Mouse (Mus musculus): ENCODE data around the gene Cdk18.

Cdk18 gene

GRCm38 (mm10) chr1:132150817-132151601, 11.5 kb upstream of the Cdk18 start:
- intact Hi-C loops (cut with DNase I): no loop called here

DNA sequence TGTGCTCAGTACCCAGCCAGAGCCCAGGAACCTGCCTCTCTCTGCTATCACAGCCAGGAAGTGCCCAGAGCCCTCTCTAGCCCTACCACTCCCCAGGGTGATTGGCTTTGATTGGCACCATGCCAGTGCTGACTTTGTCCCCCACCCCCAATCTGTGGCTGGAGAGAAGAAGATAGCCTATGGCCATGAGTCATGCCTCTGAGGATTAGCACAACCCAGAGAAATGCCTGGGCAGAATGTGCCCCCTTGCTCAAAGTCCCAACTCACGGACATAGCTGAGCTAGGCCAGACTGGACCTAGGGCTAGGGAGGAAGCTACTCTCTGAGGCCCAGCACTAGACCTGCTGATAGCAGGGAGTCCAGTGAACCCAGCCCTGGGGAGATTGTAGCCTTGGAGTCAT, 10.7 kb upstream of the Cdk18 start:
- intact Hi-C loops (cut with DNase I): no loop called here

DNA sequence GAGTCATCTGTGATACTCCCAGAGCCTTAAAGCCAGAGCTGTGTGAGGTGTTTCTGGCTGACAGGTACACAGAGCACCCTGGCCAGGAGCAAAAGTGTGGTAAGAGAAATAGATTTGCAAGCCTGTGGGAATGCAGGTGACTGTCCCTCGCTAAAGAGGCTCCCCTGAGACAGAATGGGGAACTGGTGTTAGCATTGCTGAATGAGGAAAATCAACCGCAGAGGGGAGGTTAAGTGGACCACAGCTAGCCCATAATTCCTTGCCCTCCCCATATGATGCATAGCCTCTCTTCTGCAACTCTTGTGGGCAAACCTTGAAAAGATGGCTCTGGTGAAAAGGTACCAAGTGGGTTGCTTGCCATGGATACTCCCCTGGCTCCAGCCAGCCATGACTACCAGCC, 9.9 kb upstream of the Cdk18 start:
- intact Hi-C loops (cut with DNase I): no loop called here

DNA sequence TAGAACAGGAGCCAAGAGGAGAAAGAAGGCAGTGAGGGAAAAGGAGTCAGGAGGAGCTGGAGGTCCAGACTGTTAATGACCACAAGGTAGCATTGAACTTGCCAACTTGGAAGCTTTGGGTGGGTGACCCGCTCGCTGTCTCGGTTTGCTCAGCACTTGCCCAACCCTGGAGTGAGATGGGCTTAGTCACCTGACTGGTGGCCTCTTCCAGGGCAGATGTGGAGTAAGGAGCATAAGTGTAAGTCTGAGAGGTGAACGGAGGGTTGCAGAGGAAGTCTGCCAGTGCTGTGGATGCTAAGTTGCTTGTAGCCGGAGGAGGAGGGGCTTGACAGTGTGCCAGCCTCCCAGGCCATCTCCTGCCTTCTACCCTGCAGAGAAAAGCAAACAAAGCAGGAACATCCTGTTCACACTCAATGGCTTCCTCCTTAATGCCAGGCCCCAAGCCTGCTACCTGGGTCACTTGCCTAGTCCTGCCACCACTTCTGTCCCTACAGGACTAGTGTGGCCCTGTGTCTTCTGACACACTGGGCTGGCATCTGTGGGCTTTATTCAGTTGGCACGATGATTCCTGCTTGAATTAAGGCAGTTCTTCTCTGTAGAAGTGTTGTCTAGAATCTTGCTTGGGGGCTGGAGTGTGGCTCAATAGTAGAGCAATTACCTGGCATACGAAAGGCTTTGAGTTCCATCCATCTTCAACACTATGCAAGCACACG, 6.6 kb upstream of the Cdk18 start:
- intact Hi-C loops (cut with DNase I): no loop called here

DNA sequence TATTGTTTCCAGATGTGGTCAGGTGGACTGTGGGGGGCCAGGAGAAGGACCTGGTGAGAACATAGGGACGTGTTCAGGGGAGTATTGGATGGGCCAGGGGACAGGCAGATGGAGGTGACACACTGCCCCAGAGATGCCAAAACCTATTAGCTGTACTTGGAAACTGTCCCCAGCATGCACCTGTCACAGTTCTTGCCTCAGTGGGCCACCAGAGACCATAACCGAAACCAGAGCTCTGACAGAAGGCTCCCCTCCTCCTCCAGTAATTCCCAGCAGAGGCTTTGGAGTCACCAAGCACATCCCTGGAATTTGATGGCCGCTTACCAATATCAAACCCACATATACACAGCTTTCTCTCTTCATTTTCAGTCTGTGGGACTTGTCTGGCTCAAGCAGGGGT, 5.4 kb upstream of the Cdk18 start:
- intact Hi-C loops (cut with DNase I): no loop called here

DNA sequence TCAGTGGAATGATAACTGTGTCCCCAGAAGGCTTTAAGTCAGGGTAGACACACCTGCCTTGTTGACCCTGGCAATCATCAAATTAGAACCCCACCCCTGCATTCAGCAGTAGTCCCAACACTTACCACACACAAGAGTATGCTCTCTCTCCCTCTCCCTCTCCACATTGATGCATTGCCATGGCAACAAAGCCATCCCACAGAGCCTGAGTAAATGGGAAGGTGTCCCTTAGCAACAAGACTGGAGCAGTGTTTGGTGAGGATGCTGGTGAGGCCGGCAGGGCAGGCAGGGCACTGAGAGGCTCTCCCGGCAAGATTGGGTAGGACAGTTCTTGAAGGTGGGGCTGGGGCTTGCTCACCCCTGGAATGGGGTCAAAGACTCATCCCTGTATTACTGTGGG, 4.7 kb upstream of the Cdk18 start:
- intact Hi-C loops (cut with DNase I): no loop called here

- intact Hi-C loops (cut with DNase I): no loop called here
These were observed 4.2 kb upstream of the Cdk18 start for GRCm38 (mm10) chr1:132143730-132144129.

DNA sequence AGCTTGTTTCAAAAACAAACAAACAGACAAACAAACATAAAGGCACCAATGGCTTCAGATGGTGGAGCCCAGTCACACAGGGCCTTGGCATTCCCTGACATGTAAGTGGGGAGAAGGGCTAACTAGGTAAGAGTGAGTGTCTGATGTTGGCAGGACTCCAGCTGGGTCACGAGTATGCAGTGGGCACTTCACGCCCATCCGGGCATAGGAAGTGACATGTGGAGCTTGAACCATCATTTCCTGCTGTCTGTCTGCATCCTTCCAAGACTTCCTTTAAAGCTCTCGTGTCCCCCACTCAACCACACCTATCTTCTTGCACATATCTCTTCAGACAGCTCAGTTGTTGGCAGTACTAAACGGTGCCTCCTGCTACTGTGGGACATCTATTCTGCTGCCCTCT, 3.6 kb upstream of the Cdk18 start:
- intact Hi-C loops (cut with DNase I): no loop called here

GRCm38 (mm10) chr1:132141753-132142152, 2.3 kb upstream of the Cdk18 start:
- intact Hi-C loops (cut with DNase I): no loop called here

DNA sequence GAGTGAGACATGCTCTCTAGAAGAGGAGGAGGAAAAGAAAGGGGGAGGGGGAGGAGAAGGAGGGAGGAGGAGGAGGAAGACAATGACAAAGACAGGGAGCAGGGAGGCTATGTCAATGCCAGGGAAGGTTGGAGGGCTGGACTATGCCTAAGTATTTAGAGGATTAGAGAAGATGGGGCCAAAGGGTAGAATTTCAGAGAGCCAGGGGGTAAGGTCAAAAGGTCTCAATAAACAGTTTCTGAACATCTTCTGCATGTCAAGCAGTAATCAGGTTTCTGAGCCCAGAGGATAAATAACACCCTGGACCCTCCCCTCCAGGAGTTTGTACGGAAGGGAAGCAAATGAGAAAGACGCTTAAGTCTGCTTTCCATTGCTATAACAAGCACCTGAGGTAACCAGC, 1.7 kb upstream of the Cdk18 start:
- intact Hi-C loops (cut with DNase I): no loop called here

DNA sequence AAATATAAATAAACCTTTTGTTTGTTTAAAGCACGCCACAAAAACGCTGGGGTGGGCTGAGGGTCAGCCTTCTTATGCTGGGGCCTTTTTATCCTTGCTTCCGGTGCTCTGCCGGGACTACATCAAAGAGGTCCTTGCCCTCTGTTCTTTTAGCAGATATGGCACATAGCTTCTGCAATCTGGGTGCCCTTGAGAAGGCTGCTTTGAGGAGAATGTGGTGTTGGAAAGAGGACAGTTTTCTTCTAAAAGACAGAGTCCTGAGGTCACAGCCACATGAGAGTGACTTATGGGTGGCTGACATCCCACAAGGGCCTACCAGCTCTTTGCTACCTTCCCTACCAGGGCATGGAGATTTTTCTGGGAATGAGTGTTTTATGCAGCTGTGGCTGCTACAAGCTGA, 1.1 kb upstream of the Cdk18 start:
- intact Hi-C loops (cut with DNase I): no loop called here

DNA sequence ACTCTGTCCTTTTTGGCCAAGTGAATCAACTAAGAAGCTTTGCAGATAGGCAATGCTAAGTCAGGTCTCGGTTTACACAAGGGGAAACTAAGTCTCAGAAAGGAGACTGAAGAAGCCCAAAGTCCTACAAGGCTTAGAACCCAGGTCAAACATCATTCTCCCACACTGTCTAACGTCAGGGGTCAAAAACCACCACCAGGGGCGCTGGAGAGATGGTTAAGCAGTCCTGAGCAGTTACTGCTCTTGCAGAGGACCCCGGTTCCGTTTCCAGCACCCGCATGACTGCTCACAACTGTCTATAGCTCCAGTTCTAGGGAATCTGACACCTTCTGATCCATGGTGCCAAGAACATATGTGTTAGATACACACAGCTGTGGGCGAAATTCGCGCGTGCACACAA, 687 bp upstream of the Cdk18 start:
- intact Hi-C loops (cut with DNase I): no loop called here

DNA sequence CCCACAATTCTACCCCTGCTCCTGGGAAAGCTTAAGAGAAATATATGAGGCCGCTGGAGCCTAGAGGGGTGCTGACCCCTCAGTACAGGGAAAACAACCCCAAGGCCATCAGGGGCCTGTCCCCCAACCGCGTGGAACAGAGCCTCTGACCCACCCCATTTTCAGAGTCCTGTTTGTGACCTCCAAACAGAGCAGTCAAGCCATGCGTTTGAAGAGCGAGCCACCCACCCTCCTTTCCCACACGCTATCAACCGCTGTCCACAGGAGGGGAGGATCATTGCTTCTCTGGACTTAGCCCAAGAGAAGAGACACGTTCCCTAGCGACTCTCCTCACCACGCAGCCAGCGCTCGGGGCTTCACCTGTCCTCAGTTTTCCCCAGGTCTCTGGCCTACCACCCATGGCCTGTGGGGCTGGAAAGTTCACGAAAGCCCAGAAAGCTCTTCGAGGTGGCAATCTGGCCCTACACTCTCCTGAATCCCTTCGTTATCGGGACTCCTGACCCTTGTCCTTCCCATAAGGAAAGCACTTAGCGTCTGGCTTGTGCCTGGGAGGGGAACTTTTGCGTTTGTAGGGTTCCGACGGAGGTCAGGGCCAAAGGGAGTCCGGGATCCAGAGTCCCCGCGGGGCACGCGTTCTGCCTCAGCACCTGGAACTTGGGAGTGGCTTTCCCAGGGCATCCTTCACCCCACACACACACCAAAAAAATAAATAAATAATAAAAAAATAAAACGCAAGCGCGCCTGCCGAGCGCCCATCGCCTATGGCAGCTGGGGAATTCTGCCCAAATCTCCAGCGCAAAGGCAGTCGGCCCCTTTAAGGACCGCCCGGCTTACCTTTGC, 688 bp downstream of the Cdk18 start:
- intact Hi-C loops (cut with DNase I): no loop called here

DNA sequence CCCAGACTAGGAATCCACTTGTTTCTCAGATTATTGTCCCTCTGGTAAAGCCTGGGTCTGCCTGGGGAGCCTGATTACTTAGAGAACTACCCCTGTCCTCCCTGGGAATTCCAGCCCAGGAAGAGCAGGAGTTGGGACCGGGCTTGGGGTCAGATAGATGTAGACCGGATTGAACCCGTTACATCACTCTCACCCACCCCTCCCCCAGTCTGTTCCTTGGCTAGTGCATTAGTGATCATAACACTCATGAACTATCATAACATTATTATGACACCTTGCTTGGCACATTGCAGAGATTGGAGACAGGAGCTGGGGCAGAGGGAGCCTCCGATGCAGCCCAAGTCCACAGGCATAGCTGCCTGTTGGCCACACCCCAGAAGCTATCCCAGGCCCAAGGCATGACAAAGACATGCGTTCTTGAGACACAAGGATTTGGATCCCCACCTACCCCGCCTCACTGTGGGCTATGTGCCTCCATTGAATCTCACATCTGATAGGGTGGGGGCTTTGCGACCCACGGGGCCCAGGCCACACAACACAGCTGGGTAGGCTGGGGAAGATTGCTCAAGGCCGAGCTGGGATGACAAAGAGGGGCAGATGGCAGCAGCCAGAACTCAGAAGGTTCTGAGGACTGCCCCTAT, 1.4 kb downstream of the Cdk18 start:
- intact Hi-C loops (cut with DNase I): no loop called here

GRCm38 (mm10) chr1:132136847-132137246, 2.6 kb downstream of the Cdk18 start:
- intact Hi-C loops (cut with DNase I): no loop called here

- intact Hi-C loops (cut with DNase I): no loop called here
These were observed 3.9 kb downstream of the Cdk18 start for GRCm38 (mm10) chr1:132135631-132136030.

- intact Hi-C loops (cut with DNase I): no loop called here
These were observed 11.2 kb downstream of the Cdk18 start for GRCm38 (mm10) chr1:132128311-132128710.

GRCm38 (mm10) chr1:132125803-132126405, 13.6 kb downstream of the Cdk18 start:
- intact Hi-C loops (cut with DNase I): no loop called here

- intact Hi-C loops (cut with DNase I): no loop called here
These were observed 14.2 kb downstream of the Cdk18 start for GRCm38 (mm10) chr1:132125249-132125648.

- intact Hi-C loops (cut with DNase I): no loop called here
These were observed 16.0 kb downstream of the Cdk18 start for GRCm38 (mm10) chr1:132123420-132124014.

- intact Hi-C loops (cut with DNase I): loop anchor here (1.0 kb wide), 1 partner anchor 33 kb away; no protein-coding TSS in a partner anchor
These were observed 17.6 kb downstream of the Cdk18 start for GRCm38 (mm10) chr1:132121895-132122294.
